In genomic region chr3:95668026-95668425, GRCm38 (mm10) we compare ENCODE assay signal across 8 mouse cellular contexts. TPM values are rescaled to one million over a fixed set of nuclear protein-coding genes. Genes with fewer than 3 reads are reported as not detected.
DNase-seq lines count a peak whose midpoint lies in the region; ATAC-seq and TF ChIP-seq lines count a peak whose summit lies in the region.

No protein-coding gene starts in this region.

- DNase-seq in gastrocnemius, adult 2 months, result peak; percentile 78
- DNase-seq in gastrocnemius, postnatal 10 days, result no peak
- DNase-seq in MN1 (ENCODE audit: low spot score), result peak; percentile 79
- DNase-seq in forebrain, embryonic 11.5 days (ENCODE audit: low spot score), result peak; percentile 70
- no peak for DNase-seq in hindbrain, embryonic 14.5 days (ENCODE audit: low spot score)
- peak; percentile 76 for DNase-seq in liver, adult 2 months (ENCODE audit: extremely low read depth, low read depth, low spot score)
- no peak for DNase-seq in cerebellum, adult 9-11 months

- no peak overlapping the region; the same call in 1 of the 2 replicates for H3K9ac ChIP-seq in forebrain, embryonic 11.5 days (ENCODE audit: low read length)
- 0 out of 2 replicates have a peak overlapping the region, but pooled peaks have one; percentile 5 for H3K9ac ChIP-seq in hindbrain, embryonic 14.5 days
- H3K9ac ChIP-seq in liver, adult 2 months (ENCODE audit: low read depth, low read length), result peak overlapping the region; percentile 37
- peak overlapping the region; percentile 44; the same call in 1 of the 2 replicates for H3K9ac ChIP-seq in neural tube, embryonic 13.5 days

- H3K4me3 ChIP-seq in gastrocnemius, adult 2 months, result peak overlapping the region; percentile 52
- H3K4me3 ChIP-seq in forebrain, embryonic 11.5 days (ENCODE audit: low read depth, low read length), result no peak overlapping the region
- H3K4me3 ChIP-seq in hindbrain, embryonic 14.5 days (replicated peaks; ENCODE audit: low read length), result no peak overlapping the region
- H3K4me3 ChIP-seq in liver, adult 2 months (ENCODE audit: insufficient read depth, low read depth, low read length), result no peak overlapping the region
- no peak overlapping the region for H3K4me3 ChIP-seq in neural tube, embryonic 13.5 days

- TF ChIP-seq CTCF in gastrocnemius, adult 2 months (IDR thresholded peaks at IDR 0.05), result no peak
- TF ChIP-seq CTCF in liver, adult 2 months (IDR thresholded peaks at IDR 0.05; ENCODE audit: low read depth, low read length), result no peak

- H3K4me2 ChIP-seq in forebrain, embryonic 11.5 days (ENCODE audit: low read depth, low read length, severe bottlenecking), result no peak overlapping the region
- peak overlapping the region; percentile 7 for H3K4me2 ChIP-seq in hindbrain, embryonic 14.5 days (replicated peaks)
- peak overlapping the region; percentile 17 for H3K4me2 ChIP-seq in neural tube, embryonic 13.5 days

- H3K9me3 ChIP-seq in forebrain, embryonic 11.5 days (ENCODE audit: control insufficient read depth, low read length), result no peaks in the 10 kb centered on the region
- H3K9me3 ChIP-seq in hindbrain, embryonic 14.5 days (ENCODE audit: control insufficient read depth, low read length), result no peaks in the 10 kb centered on the region
- no peaks in the 10 kb centered on the region for H3K9me3 ChIP-seq in neural tube, embryonic 13.5 days

- TF ChIP-seq POLR2A in liver, adult 2 months (IDR thresholded peaks at IDR 0.05; ENCODE audit: extremely low read depth, insufficient read depth, low read length), result no peak

- peak overlapping the region; percentile 100 for H3K27ac ChIP-seq in gastrocnemius, adult 2 months
- H3K27ac ChIP-seq in forebrain, embryonic 11.5 days (ENCODE audit: low read depth, low read length), result peak overlapping the region; percentile 62
- peak overlapping the region; percentile 70 for H3K27ac ChIP-seq in hindbrain, embryonic 14.5 days
- peak overlapping the region; percentile 88 for H3K27ac ChIP-seq in liver, adult 2 months (replicated peaks; ENCODE audit: insufficient read depth, low read depth, low read length)
- peak overlapping the region; percentile 82 for H3K27ac ChIP-seq in neural tube, embryonic 13.5 days (replicated peaks)

- 32% methylated on average over 7 of the region's 7 CpGs for WGBS in forebrain, embryonic 11.5 days
- 32% methylated on average over 7 of the region's 7 CpGs for WGBS in hindbrain, embryonic 14.5 days
- 11% methylated on average over 7 of the region's 7 CpGs for WGBS in liver, adult 2 months
- 34% methylated on average over 7 of the region's 7 CpGs for WGBS in neural tube, embryonic 13.5 days

- no peak; the same call in 1 of the 2 replicates for ATAC-seq in forebrain, embryonic 11.5 days (replicated peaks; ENCODE audit: low FRiP score)
- peak; percentile 47; the same call in 1 of the 2 replicates for ATAC-seq in hindbrain, embryonic 14.5 days (ENCODE audit: low FRiP score)
- peak; percentile 45; the same call in 1 of the 2 replicates for ATAC-seq in neural tube, embryonic 13.5 days (ENCODE audit: low read depth)

- peaks cover 8% of the 10 kb centered on the region; the same call in 1 of the 2 replicates for H3K36me3 ChIP-seq in forebrain, embryonic 11.5 days (ENCODE audit: control insufficient read depth, insufficient read depth, low read length)
- peaks cover 30% of the 10 kb centered on the region for H3K36me3 ChIP-seq in hindbrain, embryonic 14.5 days (replicated peaks; ENCODE audit: control insufficient read depth, insufficient read depth)
- peaks cover 20% of the 10 kb centered on the region for H3K36me3 ChIP-seq in liver, adult 2 months (ENCODE audit: control insufficient read depth, insufficient read depth, low read length)
- peaks cover 45% of the 10 kb centered on the region for H3K36me3 ChIP-seq in neural tube, embryonic 13.5 days

- intact Hi-C loops in gastrocnemius, adult 2 months (cut with DNase I), result no loop called here

- H3K4me1 ChIP-seq in forebrain, embryonic 11.5 days (replicated peaks; ENCODE audit: control insufficient read depth, insufficient read depth, low read length), result no peaks in the 10 kb centered on the region
- peaks cover 20% of the 10 kb centered on the region for H3K4me1 ChIP-seq in hindbrain, embryonic 14.5 days (replicated peaks; ENCODE audit: control insufficient read depth, insufficient read depth, low read length)
- peaks cover 66% of the 10 kb centered on the region for H3K4me1 ChIP-seq in liver, adult 2 months (ENCODE audit: control insufficient read depth, insufficient read depth, low read length)
- H3K4me1 ChIP-seq in neural tube, embryonic 13.5 days (replicated peaks), result peaks cover 63% of the 10 kb centered on the region

- H3K27me3 ChIP-seq in forebrain, embryonic 11.5 days (ENCODE audit: control insufficient read depth, insufficient read depth, low read length), result no peaks in the 10 kb centered on the region
- no peaks in the 10 kb centered on the region for H3K27me3 ChIP-seq in hindbrain, embryonic 14.5 days (ENCODE audit: control insufficient read depth, insufficient read depth, low read length)
- H3K27me3 ChIP-seq in liver, adult 2 months (ENCODE audit: control insufficient read depth, insufficient read depth, low read length), result no peaks in the 10 kb centered on the region
- H3K27me3 ChIP-seq in neural tube, embryonic 13.5 days, result no peaks in the 10 kb centered on the region

- peaks cover 2% of the 10 kb centered on the region; the same call in 1 of the 2 replicates for H3K79me2 ChIP-seq in liver, adult 2 months (ENCODE audit: control insufficient read depth, insufficient read depth, low read length)

RNA-seq across cellular contexts. Expression of gene Mcl1, which starts 9.4 kb away (rescaled TPM):
- total RNA-seq in gastrocnemius, adult 2 months (2021), result 100 to 1,000 TPM; 110 to 123 TPM
- 100 to 1,000 TPM in 1 of 2 experiments, 10 to 100 TPM in 1; 96.8 to 111 TPM for total RNA-seq in gastrocnemius, postnatal 10 days (2021)
- 66.8 and 69.9 TPM in 2 replicates for polyA plus RNA-seq in forebrain, embryonic 11.5 days (2014; fragmentation: Nextera tagmentation; extraction: Ambion mirVana)
- polyA plus RNA-seq in hindbrain, embryonic 14.5 days (2014; fragmentation: Nextera tagmentation; extraction: Ambion mirVana), result 60.3 and 72.3 TPM in 2 replicates
- total RNA-seq in liver, adult 2 months (2014; rRNA removed), result 57.5 and 92.2 TPM in 2 replicates
- polyA plus RNA-seq in liver, adult 2 months (2012; rRNA removed), result 38.7 and 39.4 TPM in 2 replicates
- 57.1 and 58.8 TPM in 2 replicates for polyA plus RNA-seq in neural tube, embryonic 13.5 days (2015; fragmentation: Nextera tagmentation; extraction: Ambion mirVana)

RNA-seq across cellular contexts. Expression of gene Adamtsl4, which starts 19.7 kb away (rescaled TPM):
- total RNA-seq in gastrocnemius, adult 2 months (2021), result 10 to 100 TPM; 17.2 to 32.0 TPM
- total RNA-seq in gastrocnemius, postnatal 10 days (2021), result 10 to 100 TPM; 23.9 to 26.3 TPM
- polyA plus RNA-seq in forebrain, embryonic 11.5 days (2014; fragmentation: Nextera tagmentation; extraction: Ambion mirVana), result 0.64 and 1.6 TPM in 2 replicates
- 0.35 and 1.3 TPM in 2 replicates for polyA plus RNA-seq in hindbrain, embryonic 14.5 days (2014; fragmentation: Nextera tagmentation; extraction: Ambion mirVana)
- total RNA-seq in liver, adult 2 months (2014; rRNA removed), result 0.55 and 1.6 TPM in 2 replicates
- polyA plus RNA-seq in liver, adult 2 months (2012; rRNA removed), result 2.5 and 4.7 TPM in 2 replicates
- polyA plus RNA-seq in neural tube, embryonic 13.5 days (2015; fragmentation: Nextera tagmentation; extraction: Ambion mirVana), result 0.71 and 1.4 TPM in 2 replicates

RNA-seq across cellular contexts. Expression of gene Ensa, which starts 43.2 kb away (rescaled TPM):
- 100 to 1,000 TPM in 1 of 2 experiments, 10 to 100 TPM in 1; 97.2 to 102 TPM for total RNA-seq in gastrocnemius, adult 2 months (2021)
- 10 to 100 TPM; 80.1 to 80.2 TPM for total RNA-seq in gastrocnemius, postnatal 10 days (2021)
- polyA plus RNA-seq in forebrain, embryonic 11.5 days (2014; fragmentation: Nextera tagmentation; extraction: Ambion mirVana), result 85.1 and 94.3 TPM in 2 replicates
- polyA plus RNA-seq in hindbrain, embryonic 14.5 days (2014; fragmentation: Nextera tagmentation; extraction: Ambion mirVana), result 95.1 and 102 TPM in 2 replicates
- 23.5 and 25.1 TPM in 2 replicates for total RNA-seq in liver, adult 2 months (2014; rRNA removed)
- 5.0 and 5.2 TPM in 2 replicates for polyA plus RNA-seq in liver, adult 2 months (2012; rRNA removed)
- polyA plus RNA-seq in neural tube, embryonic 13.5 days (2015; fragmentation: Nextera tagmentation; extraction: Ambion mirVana), result 96.1 and 104 TPM in 2 replicates

Comparison
In these comparisons a context has a peak if more than half of its experiments do, and no peak if none do; other contexts are left out.
1. DNase-seq: peak in gastrocnemius, adult 2 months (single experiment), MN1 (single experiment), forebrain, embryonic 11.5 days (single experiment) and liver, adult 2 months (single experiment); none in gastrocnemius, postnatal 10 days (single experiment), hindbrain, embryonic 14.5 days (single experiment) and cerebellum, adult 9-11 months (single experiment).
2. RNA of gene Ensa, which starts 43.2 kb away (polyA plus RNA-seq): 96.1 to 104 TPM in neural tube, embryonic 13.5 days, 95.1 to 102 TPM in hindbrain, embryonic 14.5 days and 85.1 to 94.3 TPM in forebrain, embryonic 11.5 days; 5.0 to 5.2 TPM in liver, adult 2 months; every median in the first group is over 10 times any median in the second.
3. Peak in every context shown above with its lines, with median percentiles within 50 percentile points of each other: H3K27ac ChIP-seq.